Mouse (Mus musculus): ENCODE results near the gene Alkbh4.
"Not testable (repeated sequence)": the region's sequence is repeated elsewhere in the genome, so short reads cannot be mapped to it uniquely, and the experiment has no call there.

Gene Alkbh4

GRCm38 (mm10) chr5:136143161-136143755 lies 7.3 kb downstream of the Alkbh4 start:
- no peak for DNase-seq (ENCODE audit: low spot score)

- no peak for DNase-seq (ENCODE audit: low spot score)
Measured at GRCm38 (mm10) chr5:136144606-136145430, 8.9 kb downstream of the Alkbh4 start.

DNA sequence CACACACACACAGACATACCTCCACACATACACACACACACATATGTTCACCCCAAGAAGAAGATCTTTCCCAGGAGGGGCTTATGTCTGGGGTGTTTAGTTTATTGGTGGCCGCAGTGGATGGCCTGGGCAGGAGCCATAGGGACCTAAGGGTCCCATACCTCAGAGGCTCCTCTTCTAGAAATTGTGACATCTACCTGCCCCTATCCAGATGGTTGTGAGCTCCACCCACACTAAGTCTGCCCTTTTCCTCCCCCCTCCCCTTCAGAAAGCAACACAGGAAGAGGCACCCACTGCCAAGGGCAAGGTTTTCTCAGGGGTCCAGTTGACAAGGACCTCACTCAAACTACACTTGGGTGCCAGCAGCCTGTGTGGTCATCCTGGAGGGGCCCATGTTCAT lies 11.0 kb downstream of the Alkbh4 start:
- no peak for DNase-seq (ENCODE audit: low spot score)

DNA sequence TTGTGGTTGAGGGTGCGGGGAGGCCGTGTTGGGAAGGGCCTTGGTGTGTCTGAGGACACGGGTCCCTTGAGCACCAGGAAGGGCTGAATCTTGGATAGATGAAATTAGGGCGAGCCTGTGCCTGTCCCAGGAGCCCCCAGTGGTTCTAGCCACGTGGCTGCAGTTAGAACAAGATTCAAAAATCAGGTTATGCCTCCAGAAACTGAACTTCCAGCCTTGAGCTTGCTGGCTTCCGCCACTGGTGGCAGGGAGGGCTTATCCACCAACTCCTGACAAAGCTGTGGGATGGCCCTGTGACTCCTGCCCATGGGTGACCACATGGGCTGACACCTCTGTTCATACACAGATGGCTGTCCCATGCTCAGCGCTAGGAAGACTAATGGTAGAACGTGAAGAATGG lies 11.8 kb downstream of the Alkbh4 start:
- no peak for DNase-seq (ENCODE audit: low spot score)

DNA sequence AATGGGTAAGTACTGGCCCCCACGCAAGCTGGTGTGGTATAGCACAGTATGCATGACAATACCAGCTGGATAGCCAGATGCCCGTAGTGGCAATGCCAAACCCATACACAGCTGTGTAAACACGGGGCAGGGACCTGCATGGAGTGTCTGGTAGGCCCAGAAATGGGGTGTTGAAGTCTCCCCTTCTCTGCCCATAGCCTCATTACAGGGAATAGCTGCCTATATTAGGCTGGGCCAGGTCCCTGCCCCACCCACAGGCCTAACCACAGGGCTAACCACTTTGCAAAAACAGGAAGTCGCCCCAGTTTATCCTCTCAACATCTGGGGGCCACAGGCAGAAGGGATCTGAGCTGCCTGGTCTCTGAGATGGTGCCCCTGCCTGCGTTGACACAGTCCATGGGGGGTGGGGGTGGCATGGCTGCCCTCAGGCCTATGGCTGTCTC lies 13.2 kb downstream of the Alkbh4 start:
- not testable (repeated sequence) for DNase-seq (ENCODE audit: low spot score)

DNA sequence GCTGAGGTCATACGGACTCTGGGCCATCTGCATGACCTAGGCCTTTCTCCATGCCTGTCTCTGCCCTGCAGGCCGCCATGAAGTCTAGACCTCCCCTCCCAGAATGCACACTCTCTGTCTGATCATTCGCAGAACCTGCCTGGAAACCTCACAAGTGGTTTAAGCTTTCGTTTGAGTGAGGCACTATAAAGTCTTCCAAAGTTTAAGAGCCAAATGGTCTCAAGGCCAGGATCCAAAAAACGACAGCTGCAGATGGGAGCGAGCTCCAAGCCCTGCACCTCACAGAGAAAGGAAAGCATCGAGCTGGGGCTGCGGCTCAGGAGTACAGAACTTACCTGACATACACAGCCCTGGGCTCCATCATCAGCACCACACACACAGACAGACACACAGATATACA lies 16.4 kb downstream of the Alkbh4 start:
- DNase-seq (ENCODE audit: low spot score): no peak

DNA sequence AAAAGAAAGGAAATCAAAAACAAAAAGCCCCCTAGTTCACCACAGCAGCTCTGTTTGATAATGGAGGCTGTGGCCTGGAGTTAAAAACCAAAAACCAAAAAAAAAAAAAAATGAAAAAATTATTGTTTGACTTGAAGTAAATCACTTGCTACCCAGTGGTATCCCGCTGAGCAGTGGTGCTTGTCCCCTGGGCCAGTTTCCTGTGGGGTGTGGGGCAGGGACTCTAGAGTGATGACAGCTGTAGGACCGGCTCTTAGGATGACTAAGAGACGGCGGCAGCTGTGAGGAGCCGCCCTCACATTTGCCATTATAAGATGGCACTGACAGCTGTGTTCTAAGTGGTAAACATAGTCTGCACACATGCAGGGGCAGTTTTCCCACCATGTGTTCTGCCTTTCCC lies 19.5 kb downstream of the Alkbh4 start:
- no peak for DNase-seq (ENCODE audit: low spot score)

- not testable (repeated sequence) for DNase-seq (ENCODE audit: low spot score)
Measured at GRCm38 (mm10) chr5:136160084-136160483, 24.1 kb downstream of the Alkbh4 start.

- DNase-seq (ENCODE audit: low spot score): no peak
Measured at GRCm38 (mm10) chr5:136163807-136164474, 28.0 kb downstream of the Alkbh4 start.

- DNase-seq (ENCODE audit: low spot score): no peak
Measured at GRCm38 (mm10) chr5:136165246-136165645, 29.3 kb downstream of the Alkbh4 start.

DNA sequence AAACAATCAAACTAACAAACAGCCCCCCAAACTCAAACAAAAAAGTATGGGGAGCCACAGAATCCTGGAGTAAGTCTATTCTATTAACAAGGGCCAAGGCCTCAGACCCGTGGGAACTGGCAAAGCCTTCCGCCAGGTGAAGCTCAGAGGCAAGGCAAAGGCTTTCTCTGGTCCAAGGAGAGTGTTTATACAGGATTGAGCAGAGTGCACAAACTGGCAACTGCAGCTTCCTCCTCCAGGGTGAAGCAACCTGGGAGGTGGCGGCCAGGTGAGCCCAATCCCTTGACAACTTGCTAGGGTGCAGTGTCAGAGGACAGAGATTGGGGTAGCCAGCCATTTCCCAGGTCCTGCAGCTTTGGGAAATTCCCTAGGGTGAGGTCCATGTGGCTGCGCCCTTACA lies 31.4 kb downstream of the Alkbh4 start:
- no peak for DNase-seq (ENCODE audit: low spot score)

- no peak for DNase-seq (ENCODE audit: low spot score)
Measured at GRCm38 (mm10) chr5:136168071-136168470, 32.1 kb downstream of the Alkbh4 start.

GRCm38 (mm10) chr5:136169626-136170511 lies 33.9 kb downstream of the Alkbh4 start:
- peak; percentile 17 for DNase-seq (ENCODE audit: low spot score)

DNA sequence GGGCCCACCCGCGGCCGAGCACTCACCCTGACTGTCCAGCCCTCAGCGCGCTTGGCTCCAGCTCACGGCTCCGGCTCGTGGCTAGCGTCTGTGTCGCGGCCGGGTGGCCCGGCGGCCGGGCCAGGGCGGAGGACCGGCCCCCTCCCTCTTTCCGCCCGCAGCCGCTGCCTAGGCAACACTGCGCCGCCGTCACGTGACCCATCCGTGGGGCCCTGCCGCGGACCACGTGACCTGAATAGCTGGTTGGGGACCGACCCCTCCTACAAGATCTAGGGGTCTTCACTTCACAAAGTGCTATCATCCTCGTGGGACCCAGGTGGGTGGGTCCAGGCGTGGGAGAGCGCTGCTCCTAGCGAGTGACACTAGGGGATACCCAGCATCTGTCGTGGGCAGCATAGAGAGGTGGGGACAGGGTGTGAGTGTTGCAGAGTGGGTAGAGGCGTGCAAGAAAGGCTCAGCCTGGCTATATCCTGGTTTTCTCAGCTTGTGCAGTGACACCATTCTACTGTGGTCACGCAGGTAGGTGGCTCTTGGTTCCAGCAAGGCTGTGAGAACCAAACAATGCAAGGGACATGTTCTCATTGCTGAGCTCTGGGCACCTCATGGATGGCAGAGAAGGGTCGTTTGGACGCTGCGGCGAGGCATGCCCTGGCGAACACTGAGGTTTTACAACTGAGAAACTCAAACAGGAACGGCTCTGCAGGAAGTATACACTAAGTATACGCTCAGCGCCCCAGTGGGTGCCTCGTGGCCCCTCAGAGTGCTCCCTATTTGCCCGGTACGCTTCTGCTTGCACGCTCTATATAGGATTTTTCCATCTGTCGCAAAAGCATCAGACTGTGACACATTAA lies 34.8 kb downstream of the Alkbh4 start, which contains the start of gene Orai2:
Gene Orai2 (minus strand): TSS at position 202 of the 851 bp plus-strand sequence.
- DNase-seq (ENCODE audit: low spot score): peak; percentile 73

DNA sequence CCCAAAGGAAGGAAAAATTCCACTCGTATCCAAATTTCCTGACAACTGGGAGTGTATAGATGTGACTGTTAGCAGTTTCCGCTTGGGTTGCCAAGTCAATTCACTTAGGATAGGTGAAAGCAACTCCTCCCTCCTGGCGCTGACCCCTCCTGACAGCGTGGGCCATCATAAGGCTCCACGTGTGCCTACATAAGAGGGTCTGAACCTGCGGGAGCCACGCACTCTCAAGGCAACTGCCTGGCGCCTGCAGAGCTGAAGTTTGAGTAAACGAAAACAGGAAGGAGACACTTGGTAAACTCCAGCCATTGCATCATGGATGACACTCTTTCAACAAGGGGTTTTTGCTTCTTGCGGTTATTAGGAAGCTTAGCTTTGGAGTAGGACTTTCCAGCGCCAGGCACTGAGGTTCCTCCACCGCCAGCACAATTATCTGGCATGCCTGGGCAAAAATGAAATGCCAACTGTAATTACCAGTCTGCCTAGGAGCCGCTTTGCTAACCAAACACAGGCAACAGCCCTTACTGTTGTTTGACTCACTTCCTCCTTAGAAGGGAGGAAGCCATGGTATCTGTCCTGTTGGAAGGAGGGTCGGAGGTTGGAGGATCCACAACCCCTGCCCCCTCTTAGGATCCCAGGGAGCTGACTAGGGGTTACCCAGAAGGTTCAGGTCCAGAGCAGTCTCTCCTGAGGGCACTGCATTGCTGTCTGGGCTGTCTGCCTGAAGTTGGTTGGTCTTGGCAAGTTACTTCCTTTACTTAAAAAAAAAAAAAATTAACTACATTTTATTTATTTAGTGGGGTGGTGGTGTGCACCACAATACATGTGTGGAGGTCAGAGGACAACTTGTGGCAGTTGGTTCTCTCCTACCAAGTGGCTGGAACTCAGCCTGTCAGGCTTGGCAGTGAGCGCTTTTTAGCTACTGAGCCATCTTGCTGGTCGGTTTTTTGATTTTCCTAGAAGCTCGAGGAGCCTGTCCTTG lies 35.7 kb downstream of the Alkbh4 start:
- DNase-seq (ENCODE audit: low spot score): no peak

GRCm38 (mm10) chr5:136172939-136173338 lies 37.0 kb downstream of the Alkbh4 start:
- DNase-seq (ENCODE audit: low spot score): no peak

GRCm38 (mm10) chr5:136173606-136174463 lies 37.9 kb downstream of the Alkbh4 start:
- peak; percentile 53 for DNase-seq (ENCODE audit: low spot score)

GRCm38 (mm10) chr5:136179594-136179993 lies 43.6 kb downstream of the Alkbh4 start:
- no peak for DNase-seq (ENCODE audit: low spot score)

DNA sequence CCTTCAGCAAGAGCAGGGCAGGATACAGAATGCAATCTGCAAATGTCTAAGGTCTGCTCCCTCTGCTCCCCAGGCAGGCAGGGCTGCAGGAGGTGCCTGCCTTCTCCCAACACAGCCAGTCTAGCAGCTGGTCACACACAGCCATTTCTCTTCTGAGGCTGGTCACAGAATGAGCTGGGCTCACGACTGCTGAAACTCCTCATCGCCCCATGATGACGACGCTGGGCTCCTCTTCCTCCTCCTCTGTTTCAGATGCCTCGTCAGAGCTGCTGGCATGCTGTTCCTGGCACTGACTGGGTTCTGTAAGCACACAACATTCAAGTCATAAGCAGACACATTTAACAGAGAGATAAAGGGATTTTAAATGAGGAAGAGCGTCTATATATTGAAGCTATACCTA lies 45.3 kb downstream of the Alkbh4 start:
- DNase-seq (ENCODE audit: low spot score): no peak
